Mouse (Mus musculus) heart, embryonic 13.5 days (tissue): ENCODE data around the gene Coq5. TPM values are rescaled to one million over a fixed set of nuclear protein-coding genes. Genes with fewer than 3 reads are reported as not detected.

Experiments used
- ATAC-seq: fragments of 200-750 bp; cut with Nextera tagmentation; 2 replicates; pipeline ENCODE4 v1.8.0; 2017; ENCODE audit warnings: moderate TSS enrichment; ENCODE audit not compliant: insufficient number of reproducible peaks, low FRiP score, low TSS enrichment; ENCODE audit errors: extremely low read depth
- H3K27ac ChIP-seq: fragments of 300-500 bp; sonication (generic); replicated peaks from 2 replicates; pipeline ENCODE4 v1.5.1; 2015; ENCODE audit warnings: moderate library complexity, mild to moderate bottlenecking, inconsistent platforms
- H3K27me3 ChIP-seq: fragments of 300-500 bp; sonication (generic); replicated peaks from 2 replicates; pipeline ENCODE4 v1.6.1; 2015; ENCODE audit warnings: mild to moderate bottlenecking, inconsistent platforms
- H3K36me3 ChIP-seq: fragments of 300-500 bp; sonication (generic); 2 replicates; pipeline ENCODE4 v1.6.1; 2015; ENCODE audit warnings: mild to moderate bottlenecking, inconsistent platforms
- H3K4me1 ChIP-seq: fragments of 300-500 bp; sonication (generic); 2 replicates; pipeline ENCODE4 v1.6.1; 2015; ENCODE audit warnings: inconsistent platforms
- H3K4me2 ChIP-seq: fragments of 300-500 bp; sonication (generic); 2 replicates; pipeline ENCODE4 v1.6.1; 2015; ENCODE audit warnings: inconsistent platforms, mild to moderate bottlenecking, moderate library complexity
- H3K4me3 ChIP-seq: fragments of 300-500 bp; sonication (generic); 2 replicates; pipeline ENCODE4 v1.5.1; 2015; ENCODE audit warnings: moderate library complexity, mild to moderate bottlenecking, inconsistent platforms
- H3K9ac ChIP-seq: fragments of 300-500 bp; sonication (generic); 2 replicates; pipeline ENCODE4 v1.6.1; 2015; ENCODE audit warnings: inconsistent platforms, mild to moderate bottlenecking, moderate library complexity
- H3K9me3 ChIP-seq: fragments of 300-500 bp; sonication (generic); 2 replicates; pipeline ENCODE4 v1.6.1; 2016; ENCODE audit warnings: inconsistent platforms
- WGBS: fragments of 180-500 bp; shearing (Covaris S2); methylation state at CpG from one replicate; pipeline ENCODE4 v1.1.7; 2015; ENCODE audit warnings: mixed read lengths; 5-methylcytosine and 5-hydroxymethylcytosine counted together
- polyA plus RNA-seq: library from polyadenylated mRNA; unstranded; fragments of >200 nt; fragmentation: Nextera tagmentation; extraction: Ambion mirVana; gene quantifications from 2 replicates; pipeline ENCODE4 v1.2.1, GENCODE M21; 2015

Coq5 gene
- polyA plus RNA-seq, 1 experiment from 2014 or later, result 67.1 TPM

DNA sequence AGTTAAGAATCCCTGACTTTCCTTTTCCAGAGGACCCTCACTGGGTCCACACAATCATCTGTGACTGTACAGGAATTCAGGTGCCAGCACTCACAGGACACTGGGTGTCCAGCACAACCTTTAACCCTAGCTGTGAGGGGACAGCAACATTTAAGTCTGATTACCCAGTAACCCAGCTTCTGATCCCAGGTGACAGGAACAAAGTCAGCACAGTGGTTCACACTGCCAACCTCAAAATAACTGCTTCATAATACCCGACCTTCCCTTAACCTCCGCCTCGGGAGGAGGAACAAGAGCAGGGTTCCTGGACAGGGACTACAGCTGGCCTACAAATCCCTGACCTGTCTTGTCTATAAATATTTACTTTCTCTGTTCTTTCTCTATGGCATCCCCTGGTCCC is 11.2 kb upstream of the Coq5 start:
- peak overlapping the region; percentile 78 for H3K27ac ChIP-seq
- peak overlapping the region; percentile 96 for H3K4me2 ChIP-seq
- WGBS, result 34% methylated on average over 3 of the region's 3 CpGs
- H3K9me3 ChIP-seq, result no peaks in the 10 kb centered on the region
- peaks cover 65% of the 10 kb centered on the region for H3K4me1 ChIP-seq
- H3K36me3 ChIP-seq, result peaks cover 35% of the 10 kb centered on the region
- H3K27me3 ChIP-seq, result no peaks in the 10 kb centered on the region
- peak overlapping the region; percentile 69 for H3K9ac ChIP-seq
- ATAC-seq, result no peak
- peak overlapping the region; percentile 100 for H3K4me3 ChIP-seq

- Histone ChIP-seq H3K36me3 (peaks cover 30% of the 10 kb centered on the region), H3K4me1 (peaks cover 67% of the 10 kb centered on the region), H3K4me3 (peak overlapping the region; percentile 100), H3K9ac (peak overlapping the region; percentile 99), H3K9me3 (no peaks in the 10 kb centered on the region), H3K27ac (no peak overlapping the region), H3K27me3 (no peaks in the 10 kb centered on the region), H3K4me2 (peak overlapping the region; percentile 96)
- WGBS, result 83% methylated on average over 1 of the region's 1 CpGs
- ATAC-seq, result no peak
Measured at GRCm38 (mm10) chr5:115269969-115270368, 9.5 kb upstream of the Coq5 start.

DNA sequence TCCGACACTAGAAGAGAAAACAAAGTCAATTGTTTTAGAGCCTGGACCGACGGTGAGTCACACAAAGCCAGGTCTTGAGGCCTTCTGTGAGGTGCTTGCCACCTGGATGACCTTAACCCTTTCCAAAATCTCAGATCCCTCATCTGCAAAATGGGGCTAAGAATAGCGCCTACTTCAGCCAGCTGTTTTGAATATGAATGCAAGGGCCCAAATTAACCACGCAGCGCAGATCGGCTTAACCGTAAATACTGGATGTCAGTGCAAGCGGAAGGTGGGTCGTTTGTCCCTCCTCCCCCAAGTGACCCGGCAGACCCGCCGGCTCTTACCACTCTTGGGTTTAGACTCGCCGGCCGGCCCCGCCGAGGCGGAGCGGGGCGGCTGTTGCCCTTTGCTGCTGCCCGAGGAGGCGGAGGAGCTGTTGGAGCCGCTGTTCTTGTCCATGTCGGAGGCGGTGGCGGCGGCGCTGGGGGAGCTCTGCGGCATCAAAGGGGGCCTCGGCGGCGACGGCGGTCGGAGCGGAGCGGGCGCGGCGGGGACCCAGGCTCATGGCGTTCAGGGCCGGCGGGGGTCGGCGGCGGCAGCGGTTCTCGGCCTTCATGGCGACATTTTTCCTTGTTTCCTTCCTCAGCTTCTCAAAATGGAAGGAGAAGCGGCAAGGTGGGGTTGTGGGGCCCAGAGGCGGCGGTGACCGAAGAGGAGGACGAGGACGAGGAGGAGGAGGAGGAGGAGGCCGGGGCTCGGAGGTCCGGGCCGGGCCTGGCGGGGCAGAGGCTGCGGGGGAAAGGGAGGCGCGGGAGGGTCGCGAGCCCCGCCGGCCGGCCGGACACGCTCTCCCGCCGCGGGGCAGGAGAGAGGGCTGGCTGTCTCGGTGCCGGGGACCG is 7.3 kb upstream of the Coq5 start:
- peak overlapping the region; percentile 96 for H3K4me2 ChIP-seq

DNA sequence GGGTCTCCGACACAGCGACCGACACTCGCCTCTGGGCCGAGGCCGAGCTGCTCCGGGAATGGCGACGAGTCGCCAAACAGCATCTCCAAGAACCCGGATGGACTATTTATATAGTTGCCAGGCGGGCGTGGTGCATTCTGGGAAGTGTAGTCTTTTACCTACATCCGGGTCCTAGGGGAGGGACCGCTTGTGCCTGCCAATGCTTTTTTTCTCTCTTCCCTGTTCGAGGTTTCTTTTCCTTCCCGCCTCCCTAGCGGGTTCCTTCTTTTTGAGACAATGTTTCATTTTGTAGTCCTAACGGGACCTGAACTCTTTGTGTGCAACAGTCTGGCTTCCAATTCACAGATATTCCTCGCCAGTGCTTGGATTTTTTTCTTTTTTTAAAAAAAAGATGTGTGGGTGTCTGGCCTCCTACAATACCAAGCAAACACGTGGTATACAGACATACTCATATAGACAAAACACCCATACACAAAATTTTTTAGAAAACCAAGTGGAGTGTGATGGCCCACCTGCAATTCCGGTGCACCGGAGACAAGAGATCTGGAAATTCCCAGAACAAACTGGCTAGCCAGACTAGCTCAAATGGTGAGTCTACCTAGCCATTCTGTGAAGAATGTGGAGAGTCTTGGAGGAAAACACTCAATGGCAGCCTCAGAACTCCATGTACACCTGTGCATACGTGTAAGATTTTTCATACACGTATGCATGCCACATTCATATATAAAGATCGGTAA is 6.5 kb upstream of the Coq5 start, which contains the start of gene Rnf10:
Gene Rnf10 (minus strand): TSS at position 87 of the 737 bp plus-strand sequence.
- Histone ChIP-seq H3K4me2 (peak within 1 kb of the TSS; percentile 96), H3K4me3 (peak within 1 kb of the TSS; percentile 100), H3K9me3 (no peaks in the 10 kb centered on the region), H3K36me3 (peaks cover 18% of the 10 kb centered on the region), H3K27me3 (no peaks in the 10 kb centered on the region), H3K4me1 (peaks cover 42% of the 10 kb centered on the region), H3K27ac (peak within 1 kb of the TSS; percentile 85), H3K9ac (peak within 1 kb of the TSS; percentile 99)
- WGBS, result 13% methylated on average over 26 of the region's 26 CpGs
- peak; percentile 69 for ATAC-seq

More for the DNA sequence above, 7.3 kb upstream of the Coq5 start:
- no peaks in the 10 kb centered on the region for H3K27me3 ChIP-seq
- no peaks in the 10 kb centered on the region for H3K9me3 ChIP-seq
- ATAC-seq, result no peak; the same call in 1 of the 2 replicates
- H3K36me3 ChIP-seq, result peaks cover 18% of the 10 kb centered on the region
- peak overlapping the region; percentile 99 for H3K9ac ChIP-seq
- peak overlapping the region; percentile 85 for H3K27ac ChIP-seq
- peaks cover 50% of the 10 kb centered on the region for H3K4me1 ChIP-seq
- under 1% methylated on average over 73 of the region's 77 CpGs for WGBS
- H3K4me3 ChIP-seq, result peak overlapping the region; percentile 100

GRCm38 (mm10) chr5:115273549-115274135 is 5.8 kb upstream of the Coq5 start:
- ATAC-seq, result no peak
- H3K27ac ChIP-seq, result peak overlapping the region; percentile 85; the same call in 1 of the 2 replicates
- peaks cover 16% of the 10 kb centered on the region; the same call in 1 of the 2 replicates for H3K36me3 ChIP-seq
- no peaks in the 10 kb centered on the region for H3K27me3 ChIP-seq
- H3K4me2 ChIP-seq, result peak overlapping the region; percentile 96
- H3K4me3 ChIP-seq, result peak overlapping the region; percentile 100
- H3K9ac ChIP-seq, result peak overlapping the region; percentile 99; the same call in 1 of the 2 replicates
- H3K9me3 ChIP-seq, result no peaks in the 10 kb centered on the region
- peaks cover 35% of the 10 kb centered on the region for H3K4me1 ChIP-seq
- WGBS, result 71% methylated on average over 6 of the region's 6 CpGs

DNA sequence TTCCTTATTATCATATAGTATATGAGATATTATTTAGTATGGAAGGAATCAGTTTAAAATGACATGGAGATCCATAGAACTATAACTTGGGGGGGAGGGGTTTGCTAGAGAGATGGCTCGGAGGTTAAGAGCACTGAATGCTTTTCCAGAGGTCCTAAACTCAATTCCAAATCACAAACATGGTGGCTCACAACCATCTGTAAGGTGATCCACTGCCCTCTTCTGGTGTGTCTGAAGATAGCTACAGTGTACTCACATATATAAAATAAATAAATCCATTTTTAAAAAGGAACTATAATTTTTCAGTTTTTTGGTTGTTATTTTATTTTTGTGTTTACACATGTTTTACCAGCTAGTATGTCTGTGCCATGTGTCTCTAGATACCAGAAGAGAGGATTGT is 5.1 kb upstream of the Coq5 start:
- peaks cover 30% of the 10 kb centered on the region for H3K4me1 ChIP-seq
- no peaks in the 10 kb centered on the region for H3K9me3 ChIP-seq
- peaks cover 13% of the 10 kb centered on the region; the same call in 1 of the 2 replicates for H3K36me3 ChIP-seq
- H3K4me2 ChIP-seq, result no peak overlapping the region
- no peak overlapping the region for H3K27ac ChIP-seq
- no peak overlapping the region for H3K9ac ChIP-seq
- no peak overlapping the region for H3K4me3 ChIP-seq
- WGBS, result 79% methylated on average over 1 of the region's 1 CpGs
- ATAC-seq, result no peak
- no peaks in the 10 kb centered on the region for H3K27me3 ChIP-seq

- H3K4me2 ChIP-seq, result no peak overlapping the region
- peaks cover 26% of the 10 kb centered on the region for H3K4me1 ChIP-seq
- ATAC-seq, result no peak
- WGBS, result 69% methylated on average over 1 of the region's 1 CpGs
- H3K9me3 ChIP-seq, result no peaks in the 10 kb centered on the region
- H3K27me3 ChIP-seq, result no peaks in the 10 kb centered on the region
- H3K27ac ChIP-seq, result no peak overlapping the region
- no peak overlapping the region for H3K9ac ChIP-seq
- H3K4me3 ChIP-seq, result no peak overlapping the region
- peaks cover 9% of the 10 kb centered on the region; the same call in 1 of the 2 replicates for H3K36me3 ChIP-seq
Measured at GRCm38 (mm10) chr5:115274771-115275170, 4.7 kb upstream of the Coq5 start.

GRCm38 (mm10) chr5:115275998-115276397 is 3.5 kb upstream of the Coq5 start:
- Histone ChIP-seq H3K27me3 (no peaks in the 10 kb centered on the region), H3K9ac (no peak overlapping the region), H3K4me3 (no peak overlapping the region), H3K9me3 (no peaks in the 10 kb centered on the region), H3K36me3 (no peaks in the 10 kb centered on the region), H3K4me1 (peaks cover 20% of the 10 kb centered on the region), H3K27ac (no peak overlapping the region), H3K4me2 (no peak overlapping the region)
- ATAC-seq, result no peak
- WGBS, result 36% methylated on average over 14 of the region's 14 CpGs

GRCm38 (mm10) chr5:115278053-115278452 is 1.4 kb upstream of the Coq5 start:
- peaks cover under 1% of the 10 kb centered on the region; the same call in 1 of the 2 replicates for H3K36me3 ChIP-seq
- ATAC-seq, result no peak
- 53% methylated on average over 1 of the region's 1 CpGs for WGBS

GRCm38 (mm10) chr5:115278785-115279184 is 681 bp upstream of the Coq5 start:
- peaks cover 8% of the 10 kb centered on the region for H3K4me1 ChIP-seq
- no peak for ATAC-seq
- H3K4me2 ChIP-seq, result no peak overlapping the region
- no peaks in the 10 kb centered on the region for H3K9me3 ChIP-seq
- no peak overlapping the region for H3K27ac ChIP-seq
- H3K9ac ChIP-seq, result no peak overlapping the region
- no peak overlapping the region for H3K4me3 ChIP-seq
- 56% methylated on average over 2 of the region's 2 CpGs for WGBS
- H3K27me3 ChIP-seq, result no peaks in the 10 kb centered on the region
- H3K36me3 ChIP-seq, result peaks cover 8% of the 10 kb centered on the region

More at GRCm38 (mm10) chr5:115278053-115278452, 1.4 kb upstream of the Coq5 start:
- Histone ChIP-seq H3K27me3 (no peaks in the 10 kb centered on the region), H3K9me3 (no peaks in the 10 kb centered on the region), H3K4me3 (no peak overlapping the region), H3K27ac (0 out of 2 replicates have a peak overlapping the region, but pooled peaks have one; percentile 20), H3K9ac (no peak overlapping the region), H3K4me1 (peaks cover 15% of the 10 kb centered on the region), H3K4me2 (no peak overlapping the region)
